Mouse (Mus musculus) hindbrain, embryonic 14.5 days (tissue): Measurements from ENCODE around the gene Six4. TPM values are rescaled to one million over a fixed set of nuclear protein-coding genes. Genes with fewer than 3 reads are reported as not detected.
"Not testable (repeated sequence)": the region's sequence is repeated elsewhere in the genome, so short reads cannot be mapped to it uniquely, and the experiment has no call there.

ENCODE experiments used
- ATAC-seq: fragments of 200-750 bp; cut with Nextera tagmentation; 2 replicates; pipeline ENCODE4 v1.8.0; 2017; ENCODE audit warnings: moderate number of reproducible peaks, mild to moderate bottlenecking, moderate TSS enrichment, moderate library complexity; ENCODE audit not compliant: low FRiP score
- DNase-seq: peaks from one replicate; pipeline ENCODE4 v3.0.0-alpha.2; 2015; ENCODE audit warnings: low spot score
- H3K27ac ChIP-seq: fragments of 300-500 bp; sonication (generic); 2 replicates; pipeline ENCODE4 v1.5.1; 2014; ENCODE audit warnings: mild to moderate bottlenecking, moderate library complexity
- H3K27me3 ChIP-seq: fragments of 300-500 bp; sonication (generic); 2 replicates; pipeline ENCODE4 v1.6.1; 2014; ENCODE audit warnings: mild to moderate bottlenecking, low read length, mixed read lengths; ENCODE audit not compliant: control insufficient read depth, insufficient read depth
- H3K36me3 ChIP-seq: fragments of 300-500 bp; sonication (generic); replicated peaks from 2 replicates; pipeline ENCODE4 v1.6.1; 2014; ENCODE audit not compliant: control insufficient read depth, insufficient read depth
- H3K4me1 ChIP-seq: fragments of 300-500 bp; sonication (generic); replicated peaks from 2 replicates; pipeline ENCODE4 v1.6.1; 2014; ENCODE audit warnings: antibody characterized with exemption, low read length, mixed read lengths; ENCODE audit not compliant: control insufficient read depth, insufficient read depth
- H3K4me2 ChIP-seq: fragments of 300-500 bp; sonication (generic); replicated peaks from 2 replicates; pipeline ENCODE4 v1.6.1; 2014; ENCODE audit warnings: mild to moderate bottlenecking, moderate library complexity
- H3K4me3 ChIP-seq: fragments of 300-500 bp; sonication (generic); replicated peaks from 2 replicates; pipeline ENCODE4 v1.5.1; 2014; ENCODE audit warnings: mild to moderate bottlenecking, low read length
- H3K9ac ChIP-seq: fragments of 300-500 bp; sonication (generic); 2 replicates; pipeline ENCODE4 v1.6.1; 2014
- H3K9me3 ChIP-seq: fragments of 300-500 bp; sonication (generic); 2 replicates; pipeline ENCODE4 v1.6.1; 2016; ENCODE audit warnings: low read length; ENCODE audit not compliant: control insufficient read depth
- WGBS: fragments of 180-500 bp; shearing (Covaris S2); extraction: QIAGEN DNeasy Blood & Tissue Kit; methylation state at CpG from one replicate; pipeline ENCODE4 v1.1.7; 2014; 5-methylcytosine and 5-hydroxymethylcytosine counted together
- polyA plus RNA-seq: library from polyadenylated mRNA; unstranded; fragments of >200 nt; fragmentation: Nextera tagmentation; extraction: Ambion mirVana; gene quantifications from 2 replicates; pipeline ENCODE4 v1.2.1, GENCODE M21; 2014

The Six4 gene
- polyA plus RNA-seq, 1 experiment from 2014 or later, result 0.50 TPM

- Histone ChIP-seq H3K4me1 (peaks cover 11% of the 10 kb centered on the region), H3K36me3 (no peaks in the 10 kb centered on the region), H3K27ac (peak overlapping the region; percentile 20; the same call in 1 of the 2 replicates), H3K9ac (peak overlapping the region; percentile 69), H3K4me3 (peak overlapping the region; percentile 56), H3K4me2 (peak overlapping the region; percentile 100), H3K27me3 (peaks cover 32% of the 10 kb centered on the region), H3K9me3 (no peaks in the 10 kb centered on the region)
- DNase-seq (peak; percentile 29), ATAC-seq (peak; percentile 36)
- under 1% methylated on average over 56 of the region's 71 CpGs for WGBS
These were observed 749 bp downstream of the Six4 start for GRCm38 (mm10) chr12:73112326-73113087.

GRCm38 (mm10) chr12:73111561-73112325 lies 1.5 kb downstream of the Six4 start:
- ATAC-seq, result 0 out of 2 replicates have a peak, but pooled peaks have one; percentile 4
- H3K4me1 ChIP-seq, result peaks cover 11% of the 10 kb centered on the region
- no peaks in the 10 kb centered on the region for H3K9me3 ChIP-seq
- no peak for DNase-seq
- peak overlapping the region; percentile 100 for H3K4me2 ChIP-seq
- peak overlapping the region; percentile 56 for H3K4me3 ChIP-seq
- peaks cover 32% of the 10 kb centered on the region for H3K27me3 ChIP-seq
- no peak overlapping the region; the same call in 1 of the 2 replicates for H3K27ac ChIP-seq
- WGBS, result 1% methylated on average over 41 of the region's 44 CpGs
- peak overlapping the region; percentile 69 for H3K9ac ChIP-seq
- no peaks in the 10 kb centered on the region for H3K36me3 ChIP-seq

DNA sequence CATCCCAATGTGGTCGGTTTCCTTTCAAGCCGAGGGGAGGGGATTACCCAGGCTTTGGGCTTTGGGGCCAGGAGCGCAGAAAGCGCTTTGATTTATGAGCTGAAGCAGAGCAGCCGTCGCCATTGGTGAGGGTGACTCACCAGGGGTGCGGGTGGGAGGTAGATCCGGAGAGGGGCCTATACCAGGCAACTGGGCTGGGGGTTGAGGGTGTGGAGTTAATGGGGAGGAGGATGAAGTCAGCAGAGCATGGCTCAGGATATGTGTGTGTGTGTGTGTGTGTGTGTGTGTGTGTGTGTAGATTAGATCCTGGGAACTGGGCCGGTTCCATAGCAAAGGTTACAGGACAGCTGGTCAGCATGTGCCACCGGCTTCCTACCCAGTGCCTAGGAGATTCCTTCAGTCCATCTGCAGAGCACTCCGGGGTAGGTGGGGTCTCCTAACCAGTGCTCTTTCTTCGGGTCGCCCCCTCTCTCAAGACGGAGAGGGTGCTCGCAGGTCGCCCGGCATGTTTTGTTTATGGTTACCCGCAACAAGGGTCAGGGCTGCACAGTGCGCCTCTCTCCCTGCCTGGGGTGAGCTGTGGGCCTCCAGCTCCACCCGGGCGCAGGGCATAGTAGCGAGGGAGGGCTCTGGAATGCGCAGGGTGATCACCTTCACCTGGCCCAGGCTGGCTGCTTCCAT lies 2.7 kb downstream of the Six4 start:
- H3K9me3 ChIP-seq, result no peaks in the 10 kb centered on the region
- peak overlapping the region; percentile 100 for H3K4me2 ChIP-seq
- H3K4me1 ChIP-seq, result peaks cover 11% of the 10 kb centered on the region
- no peaks in the 10 kb centered on the region for H3K36me3 ChIP-seq
- DNase-seq, result no peak
- ATAC-seq, result no peak
- peak overlapping the region; percentile 56 for H3K4me3 ChIP-seq
- H3K27ac ChIP-seq, result no peak overlapping the region
- peak overlapping the region; percentile 69 for H3K9ac ChIP-seq
- H3K27me3 ChIP-seq, result peaks cover 32% of the 10 kb centered on the region
- WGBS, result 6% methylated on average over 23 of the region's 23 CpGs

- 87% methylated on average over 2 of the region's 2 CpGs for WGBS
- ATAC-seq (no peak), DNase-seq (no peak)
- Histone ChIP-seq H3K36me3 (peaks cover 7% of the 10 kb centered on the region; the same call in 1 of the 2 replicates), H3K4me2 (no peak overlapping the region), H3K27me3 (peaks cover 23% of the 10 kb centered on the region), H3K9ac (no peak overlapping the region), H3K9me3 (peaks cover 7% of the 10 kb centered on the region; the same call in 1 of the 2 replicates), H3K4me3 (no peak overlapping the region), H3K27ac (no peak overlapping the region), H3K4me1 (peaks cover 11% of the 10 kb centered on the region)
These were observed 5.4 kb downstream of the Six4 start for GRCm38 (mm10) chr12:73107821-73108220.

DNA sequence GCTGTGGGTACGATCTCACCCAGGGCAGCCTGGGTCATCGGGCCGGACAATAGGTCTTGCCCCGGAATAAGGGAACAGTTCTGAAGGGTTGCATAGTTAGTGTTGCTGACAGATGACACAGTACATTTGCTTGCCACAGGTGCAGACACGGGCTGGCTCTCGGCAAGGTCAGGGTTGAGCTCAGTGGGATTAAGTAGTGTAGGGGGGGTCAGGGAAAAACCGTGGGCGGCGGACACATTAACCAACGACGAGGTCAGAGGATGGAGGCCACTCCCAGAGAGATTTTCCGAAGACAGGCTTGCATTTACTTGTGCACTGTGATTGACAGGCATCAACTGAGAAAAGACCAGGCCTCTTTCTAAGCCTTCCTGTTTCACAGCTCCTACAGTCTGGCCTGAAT lies 9.5 kb downstream of the Six4 start:
- no peak overlapping the region for H3K27ac ChIP-seq
- no peaks in the 10 kb centered on the region for H3K4me1 ChIP-seq
- ATAC-seq (no peak), DNase-seq (no peak)
- peaks cover 8% of the 10 kb centered on the region; the same call in 1 of the 2 replicates for H3K36me3 ChIP-seq
- 91% methylated on average over 12 of the region's 12 CpGs for WGBS
- H3K9ac ChIP-seq, result no peak overlapping the region
- H3K27me3 ChIP-seq, result 0 out of 2 replicates have a peak, but pooled peaks cover under 1% of the 10 kb centered on the region
- H3K9me3 ChIP-seq, result peaks cover 7% of the 10 kb centered on the region; the same call in 1 of the 2 replicates
- no peak overlapping the region for H3K4me2 ChIP-seq
- H3K4me3 ChIP-seq, result no peak overlapping the region

GRCm38 (mm10) chr12:73098593-73098992 lies 14.7 kb downstream of the Six4 start:
- Histone ChIP-seq H3K36me3 (peaks cover 8% of the 10 kb centered on the region; the same call in 1 of the 2 replicates), H3K9me3 (peaks cover 4% of the 10 kb centered on the region; the same call in 1 of the 2 replicates), H3K27me3 (no peaks in the 10 kb centered on the region), H3K9ac (no peak overlapping the region), H3K4me3 (no peak overlapping the region), H3K4me2 (no peak overlapping the region), H3K4me1 (no peaks in the 10 kb centered on the region), H3K27ac (no peak overlapping the region)
- ATAC-seq (no peak), DNase-seq (no peak)
- WGBS, result 87% methylated on average over 4 of the region's 4 CpGs

DNA sequence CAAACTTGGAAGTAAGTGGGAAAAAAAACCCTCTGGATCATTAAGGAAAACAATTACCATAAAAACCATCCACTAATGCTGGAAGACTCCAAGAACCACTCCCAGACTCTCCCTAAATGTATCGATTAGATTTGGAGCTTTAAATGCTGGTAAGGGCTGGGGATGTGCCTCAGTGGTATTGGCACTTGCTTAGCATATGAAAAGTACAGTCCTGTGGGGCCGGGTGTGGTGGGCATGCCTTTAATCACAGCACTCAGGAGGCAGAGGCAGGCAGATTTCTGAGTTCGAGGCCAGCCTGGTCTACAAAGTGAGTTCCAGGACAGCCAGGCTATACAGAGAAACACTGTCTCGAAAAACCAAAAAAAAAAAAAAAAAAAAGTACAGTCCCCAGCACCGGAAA lies 17.1 kb downstream of the Six4 start:
- not testable (repeated sequence) for DNase-seq, ATAC-seq
- 93% methylated on average over 5 of the region's 5 CpGs for WGBS

GRCm38 (mm10) chr12:73094605-73095004 lies 18.7 kb downstream of the Six4 start:
- Histone ChIP-seq H3K4me3 (no peak overlapping the region), H3K9me3 (no peaks in the 10 kb centered on the region), H3K36me3 (no peaks in the 10 kb centered on the region), H3K27me3 (no peaks in the 10 kb centered on the region), H3K27ac (no peak overlapping the region), H3K4me2 (no peak overlapping the region), H3K9ac (no peak overlapping the region), H3K4me1 (no peaks in the 10 kb centered on the region)
- DNase-seq (no peak), ATAC-seq (no peak)
- 29% methylated on average over 2 of the region's 2 CpGs for WGBS

More for the DNA sequence above, 17.1 kb downstream of the Six4 start:
- not testable (repeated sequence) for H3K27ac ChIP-seq, H3K36me3 ChIP-seq, H3K4me2 ChIP-seq, H3K4me1 ChIP-seq, H3K9me3 ChIP-seq, H3K9ac ChIP-seq, H3K27me3 ChIP-seq, H3K4me3 ChIP-seq

DNA sequence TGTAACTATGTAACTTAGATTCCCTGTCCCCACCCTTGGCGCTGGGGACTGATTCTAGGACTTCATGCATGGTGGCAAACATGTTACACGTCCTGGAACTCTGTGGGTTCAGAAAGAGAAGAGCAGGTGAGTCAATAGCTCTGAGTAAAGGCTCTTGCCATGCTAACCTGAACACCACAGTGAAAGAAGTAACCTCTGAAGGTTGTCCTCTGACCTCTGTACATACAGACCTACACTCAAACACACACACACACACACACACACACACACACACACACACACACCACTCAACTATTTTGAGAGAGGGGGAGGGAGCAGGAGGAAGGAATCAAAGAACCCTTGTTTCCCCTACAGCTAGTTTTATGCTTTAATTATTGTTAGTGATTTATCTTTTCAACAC lies 19.1 kb downstream of the Six4 start:
- Histone ChIP-seq H3K27me3 (no peaks in the 10 kb centered on the region), H3K9me3 (no peaks in the 10 kb centered on the region), H3K27ac (no peak overlapping the region), H3K4me1 (no peaks in the 10 kb centered on the region), H3K9ac (no peak overlapping the region), H3K36me3 (no peaks in the 10 kb centered on the region), H3K4me3 (no peak overlapping the region), H3K4me2 (no peak overlapping the region)
- 78% methylated on average over 2 of the region's 2 CpGs for WGBS
- no peak for ATAC-seq
- DNase-seq, result no peak
